Mouse (Mus musculus) ES-E14 (cell line): Measurements from ENCODE around the gene Otof.

ENCODE experiments used
- CHD2 ChIP-seq: IDR thresholded peaks from 2 replicates; pipeline ENCODE4 v1.6.1; 2014; ENCODE audit warnings: mild to moderate bottlenecking, low read depth, low read length, inconsistent platforms
- HCFC1 ChIP-seq: IDR thresholded peaks from 2 replicates; pipeline ENCODE4 v1.6.1; 2012; ENCODE audit warnings: low read length, inconsistent platforms, borderline replicate concordance; ENCODE audit not compliant: insufficient read depth
- ZNF384 ChIP-seq: IDR thresholded peaks from 2 replicates; pipeline ENCODE4 v1.6.1; 2012; ENCODE audit warnings: low read depth, low read length, inconsistent platforms

GRCm38 (mm10) chr5:30416665-30417064 lies 45.1 kb downstream of the Otof start:
- TF ChIP-seq ZNF384 (no peak), HCFC1 (no peak), CHD2 (no peak)
